Mouse (Mus musculus) heart, postnatal 0 days (tissue): ENCODE data around the gene Ankrd35. TPM values are rescaled to one million over a fixed set of nuclear protein-coding genes. Genes with fewer than 3 reads are reported as not detected.
"Not testable (repeated sequence)": the region's sequence is repeated elsewhere in the genome, so short reads cannot be mapped to it uniquely, and the experiment has no call there.

Source experiments
- ATAC-seq: fragments of 200-750 bp; cut with Nextera tagmentation; 2 replicates; pipeline ENCODE4 v1.8.0; 2017; ENCODE audit warnings: low read depth, moderate number of reproducible peaks, moderate library complexity; ENCODE audit not compliant: insufficient read depth
- DNase-seq: peaks from one replicate; pipeline ENCODE4 v3.0.0-alpha.2; 2016; ENCODE audit warnings: low spot score
- H3K27ac ChIP-seq: fragments of 300-500 bp; sonication (generic); 2 replicates; pipeline ENCODE4 v1.5.1; 2014; ENCODE audit warnings: low read depth, mild to moderate bottlenecking
- H3K27me3 ChIP-seq: fragments of 300-500 bp; sonication (generic); 2 replicates; pipeline ENCODE4 v1.6.1; 2014; ENCODE audit warnings: low read length, mixed read lengths; ENCODE audit not compliant: control insufficient read depth, insufficient read depth
- H3K36me3 ChIP-seq: fragments of 300-500 bp; sonication (generic); replicated peaks from 2 replicates; pipeline ENCODE4 v1.6.1; 2014; ENCODE audit warnings: low read length, mixed read lengths; ENCODE audit not compliant: control insufficient read depth, insufficient read depth
- H3K4me1 ChIP-seq: fragments of 300-500 bp; sonication (generic); 2 replicates; pipeline ENCODE4 v1.6.1; 2014; ENCODE audit warnings: antibody characterized with exemption; ENCODE audit not compliant: control insufficient read depth, insufficient read depth
- H3K4me2 ChIP-seq: fragments of 300-500 bp; sonication (generic); 2 replicates; pipeline ENCODE4 v1.6.1; 2014; ENCODE audit warnings: low read depth, mild to moderate bottlenecking, low read length, moderate library complexity
- H3K4me3 ChIP-seq: fragments of 300-500 bp; sonication (generic); 2 replicates; pipeline ENCODE4 v1.5.1; 2014; ENCODE audit warnings: low read depth, low read length
- H3K9ac ChIP-seq: fragments of 300-500 bp; sonication (generic); replicated peaks from 2 replicates; pipeline ENCODE4 v1.6.1; 2014; ENCODE audit warnings: low read depth, low read length, mixed read lengths
- H3K9me3 ChIP-seq: fragments of 300-500 bp; sonication (generic); replicated peaks from 2 replicates; pipeline ENCODE4 v1.6.1; 2016; ENCODE audit warnings: low read length; ENCODE audit not compliant: control insufficient read depth
- CTCF ChIP-seq: IDR thresholded peaks from 2 replicates; pipeline ENCODE4 v1.5.1; 2016; ENCODE audit warnings: antibody characterized with exemption, control low read depth, low read depth
- EP300 ChIP-seq: IDR thresholded peaks from 2 replicates; pipeline ENCODE4 v1.6.1; 2016; ENCODE audit warnings: antibody characterized with exemption, low read depth
- WGBS: fragments of 180-500 bp; shearing (Covaris S2); extraction: QIAGEN DNeasy Blood & Tissue Kit; methylation state at CpG from one replicate; pipeline ENCODE4 v1.1.7; 2014; 5-methylcytosine and 5-hydroxymethylcytosine counted together
- polyA plus RNA-seq: library from polyadenylated mRNA; unstranded; fragments of >200 nt; fragmentation: Nextera tagmentation; extraction: Ambion mirVana; gene quantifications from 2 replicates; pipeline ENCODE4 v1.2.1, GENCODE M21; 2015
- total RNA-seq: library from RNA; depleted of rRNA; stranded (reverse); fragments of >200 nt; gene quantifications from 2 replicates; pipeline ENCODE4 v1.2.3, GENCODE M21; 2014; ENCODE audit warnings: low replicate concordance

Ankrd35 gene
- total and polyA plus RNA-seq, 2 experiments from 2014 or later, result 0.31 to 0.88 TPM

- H3K27ac ChIP-seq, result no peak overlapping the region
- TF ChIP-seq CTCF, result no peak
- TF ChIP-seq EP300, result no peak
- WGBS, result 93% methylated on average over 3 of the region's 3 CpGs
- H3K36me3 ChIP-seq, result no peaks in the 10 kb centered on the region
- H3K4me3 ChIP-seq, result no peak overlapping the region
- no peak overlapping the region for H3K9ac ChIP-seq
- ATAC-seq (no peak), DNase-seq (no peak)
- H3K4me2 ChIP-seq, result no peak overlapping the region
- peaks cover 35% of the 10 kb centered on the region for H3K27me3 ChIP-seq
- H3K4me1 ChIP-seq, result no peaks in the 10 kb centered on the region
- no peaks in the 10 kb centered on the region for H3K9me3 ChIP-seq
These were observed 13.6 kb downstream of the Ankrd35 start for GRCm38 (mm10) chr3:96683496-96683895.

- 40% methylated on average over 17 of the region's 17 CpGs for WGBS
- DNase-seq (no peak), ATAC-seq (no peak)
- Histone ChIP-seq H3K36me3 (no peaks in the 10 kb centered on the region), H3K4me1 (no peaks in the 10 kb centered on the region), H3K4me2 (peak overlapping the region; percentile 48), H3K9ac (no peak overlapping the region), H3K9me3 (no peaks in the 10 kb centered on the region), H3K27ac (no peak overlapping the region), H3K4me3 (peak overlapping the region; percentile 21), H3K27me3 (peaks cover 35% of the 10 kb centered on the region)
- TF ChIP-seq CTCF (no peak), EP300 (no peak)
These were observed 14.4 kb downstream of the Ankrd35 start for GRCm38 (mm10) chr3:96684151-96684821.

GRCm38 (mm10) chr3:96684822-96685156, 14.9 kb downstream of the Ankrd35 start:
- Histone ChIP-seq H3K36me3 (no peaks in the 10 kb centered on the region), H3K4me2 (peak overlapping the region; percentile 48), H3K4me1 (no peaks in the 10 kb centered on the region), H3K9me3 (no peaks in the 10 kb centered on the region), H3K9ac (0 out of 2 replicates have a peak overlapping the region, but pooled peaks have one; percentile 6), H3K27me3 (peaks cover 31% of the 10 kb centered on the region), H3K27ac (no peak overlapping the region), H3K4me3 (peak overlapping the region; percentile 21)
- ATAC-seq, result no peak
- DNase-seq, result no peak
- WGBS, result 13% methylated on average over 28 of the region's 28 CpGs
- TF ChIP-seq EP300 (no peak), CTCF (no peak)

GRCm38 (mm10) chr3:96686057-96686456, 16.1 kb downstream of the Ankrd35 start:
- ATAC-seq, H3K9ac ChIP-seq, H3K4me3 ChIP-seq, H3K36me3 ChIP-seq, H3K27ac ChIP-seq, H3K4me2 ChIP-seq, DNase-seq, H3K9me3 ChIP-seq, H3K4me1 ChIP-seq: not testable (repeated sequence)
- 87% methylated on average over 5 of the region's 5 CpGs for WGBS
- H3K27me3 ChIP-seq, result peaks cover 27% of the 10 kb centered on the region; the same call in 1 of the 2 replicates

- Histone ChIP-seq H3K27ac (no peak overlapping the region), H3K4me3 (no peak overlapping the region), H3K9me3 (no peaks in the 10 kb centered on the region), H3K9ac (no peak overlapping the region), H3K36me3 (no peaks in the 10 kb centered on the region), H3K4me2 (no peak overlapping the region), H3K27me3 (peaks cover 19% of the 10 kb centered on the region; the same call in 1 of the 2 replicates), H3K4me1 (no peaks in the 10 kb centered on the region)
- no peak for TF ChIP-seq EP300
- no peak for TF ChIP-seq CTCF
- ATAC-seq (no peak), DNase-seq (no peak)
- 70% methylated on average over 11 of the region's 11 CpGs for WGBS
These were observed 18.9 kb downstream of the Ankrd35 start for GRCm38 (mm10) chr3:96688854-96689253.

- Histone ChIP-seq H3K36me3 (no peaks in the 10 kb centered on the region), H3K27ac (no peak overlapping the region), H3K9me3 (no peaks in the 10 kb centered on the region), H3K4me2 (no peak overlapping the region), H3K4me1 (no peaks in the 10 kb centered on the region), H3K27me3 (peaks cover 7% of the 10 kb centered on the region; the same call in 1 of the 2 replicates), H3K4me3 (no peak overlapping the region), H3K9ac (no peak overlapping the region)
- 57% methylated on average over 3 of the region's 3 CpGs for WGBS
- no peak for TF ChIP-seq EP300
- peak; percentile 41 for TF ChIP-seq CTCF
- DNase-seq (no peak), ATAC-seq (no peak)
These were observed 20.4 kb downstream of the Ankrd35 start for GRCm38 (mm10) chr3:96690298-96690697.
